Mouse (Mus musculus) heart, adult 10 weeks (tissue): ENCODE data around the gene Ccdc60. TPM values are rescaled to one million over a fixed set of nuclear protein-coding genes. Genes with fewer than 3 reads are reported as not detected.

Source experiments
- polyA plus RNA-seq: library from polyadenylated mRNA; stranded (reverse); fragments of 350-450 nt; fragmentation: Illumina TruSeq; extraction: RNeasy Lipid Tissue Mini Kit (QIAGEN cat#74804); gene quantifications from one replicate; pipeline ENCODE4 v1.2.3, GENCODE M21; 2014; ENCODE audit warnings: low read depth, low replicate concordance

Ccdc60 gene
- polyA plus RNA-seq: not detected

DNA sequence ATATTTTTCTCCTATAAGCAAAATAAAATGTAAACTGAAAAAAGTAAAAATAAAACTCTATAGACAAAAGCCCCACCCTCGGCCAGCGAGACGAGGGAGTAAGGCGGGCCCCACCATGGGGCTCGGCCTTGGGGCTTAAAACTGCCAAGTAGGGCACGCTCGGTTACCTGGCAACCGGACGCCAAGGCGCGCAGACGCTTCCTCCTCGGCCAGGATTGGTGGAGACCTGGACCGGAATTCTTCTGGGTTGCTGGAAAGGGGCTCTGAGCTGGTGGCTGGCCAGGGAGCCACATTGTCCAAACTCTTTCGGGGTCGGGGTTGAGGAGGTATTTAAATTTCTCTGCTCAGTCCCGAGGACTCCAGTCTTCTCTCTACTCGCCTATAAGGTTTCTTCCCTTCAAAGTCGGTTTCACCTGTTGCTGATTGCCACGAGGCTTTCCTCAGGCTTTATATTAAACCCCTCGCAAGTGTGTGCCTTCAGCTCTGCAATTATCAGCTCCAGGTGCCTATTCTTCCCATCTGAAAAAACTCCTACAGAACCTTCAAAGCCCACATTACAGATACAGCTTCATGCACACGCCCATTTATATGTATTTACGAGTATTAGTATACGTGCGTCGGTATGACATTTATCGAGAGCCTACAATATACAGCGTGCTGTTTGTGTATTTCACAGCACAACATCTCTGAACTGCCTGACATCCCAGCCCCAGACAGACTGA, at the start of gene Ccdc60:
Gene Ccdc60, minus strand, starts transcription at position 137 of the 722 bp plus-strand sequence.

DNA sequence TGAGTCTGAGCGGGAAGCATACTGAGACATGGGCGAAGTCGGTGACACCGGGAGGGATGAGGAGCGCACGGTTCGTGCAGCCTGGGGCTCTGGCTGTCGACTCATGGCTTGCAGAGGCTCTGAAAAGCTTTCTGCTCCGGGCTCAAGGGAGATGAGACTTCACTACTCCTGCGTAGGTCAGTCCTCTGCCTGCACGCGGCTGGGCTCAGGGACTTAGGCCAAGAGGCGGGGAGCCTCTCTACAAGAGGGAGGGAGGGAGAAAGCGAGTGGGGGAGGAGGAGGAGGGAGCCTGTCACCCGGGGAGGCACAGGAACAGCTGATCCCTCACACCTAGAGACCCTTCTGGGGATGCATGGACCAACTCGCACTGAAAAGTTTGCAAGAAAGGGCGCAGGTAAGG, 205.7 kb downstream of the Ccdc60 start, which contains the start of gene Tmem233:
Gene Tmem233, minus strand, starts transcription at position 164 of the 400 bp plus-strand sequence.

Other genes starting within 250 kb of the Ccdc60 start
- gene Tmem233, start 205.7 kb downstream of the Ccdc60 start, polyA plus RNA-seq: not detected
- gene Hspb8, start 133.9 kb upstream of the Ccdc60 start, polyA plus RNA-seq: 606 TPM